Mouse (Mus musculus): Measurements from ENCODE around the gene Numa1. TPM values are rescaled to one million over a fixed set of nuclear protein-coding genes. Genes with fewer than 3 reads are reported as not detected.
"Not testable (repeated sequence)": the region's sequence is repeated elsewhere in the genome, so short reads cannot be mapped to it uniquely, and the experiment has no call there.

Gene Numa1
- total RNA-seq, 2 experiments from 2014 or later: 179 to 203 TPM

DNA sequence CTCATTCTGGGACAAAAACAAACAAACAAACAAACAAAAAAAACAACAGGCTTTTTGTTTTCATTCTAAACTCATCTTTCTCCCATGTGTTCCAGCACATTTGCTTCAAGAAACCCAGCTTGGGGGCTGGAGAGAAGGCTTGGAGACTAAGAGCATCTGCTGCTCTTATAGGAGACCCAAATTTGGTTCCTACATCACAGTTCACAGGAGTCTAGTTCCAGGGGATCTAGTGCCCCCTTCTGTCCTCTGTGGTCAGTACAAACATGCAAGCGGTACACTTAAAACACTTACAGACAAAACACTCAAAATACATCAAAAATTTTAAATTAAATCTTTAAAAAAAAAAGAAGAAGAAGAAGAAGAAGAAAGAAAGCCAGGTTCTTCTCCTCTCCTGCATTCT, 101.0 kb downstream of the Numa1 start:
- no peak for DNase-seq (ENCODE audit: low spot score in 2 of 2)

GRCm38 (mm10) chr7:102035534-102035933, 101.6 kb downstream of the Numa1 start:
- no peak for DNase-seq (ENCODE audit: low spot score in 2 of 2)

- no peak for DNase-seq (ENCODE audit: low spot score in 2 of 2)
Observed at GRCm38 (mm10) chr7:102037318-102037717, 103.4 kb downstream of the Numa1 start.

GRCm38 (mm10) chr7:102042314-102042713, 108.4 kb downstream of the Numa1 start:
- DNase-seq (ENCODE audit: low spot score in 2 of 2): no peak

DNA sequence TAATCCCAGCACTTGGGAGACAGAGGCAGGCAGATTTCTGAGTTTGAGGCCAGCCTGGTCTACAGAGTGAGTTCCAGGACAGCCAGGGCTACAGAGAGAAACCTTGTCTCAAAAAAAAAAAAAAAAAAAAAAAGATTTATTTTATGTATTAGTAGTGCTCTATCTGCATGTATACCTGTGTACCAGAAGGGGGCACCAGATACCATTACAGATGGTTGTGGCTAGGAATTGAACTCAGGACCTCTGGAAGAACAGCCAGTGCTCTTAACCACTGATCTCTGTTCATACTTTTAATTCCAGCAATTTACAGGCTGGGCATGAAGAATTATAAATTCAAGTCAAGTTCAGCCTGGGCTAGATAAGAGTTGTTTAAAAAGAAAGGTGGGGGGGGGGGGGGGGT, 114.6 kb downstream of the Numa1 start:
- not testable (repeated sequence) for DNase-seq (ENCODE audit: low spot score in 2 of 2)

DNA sequence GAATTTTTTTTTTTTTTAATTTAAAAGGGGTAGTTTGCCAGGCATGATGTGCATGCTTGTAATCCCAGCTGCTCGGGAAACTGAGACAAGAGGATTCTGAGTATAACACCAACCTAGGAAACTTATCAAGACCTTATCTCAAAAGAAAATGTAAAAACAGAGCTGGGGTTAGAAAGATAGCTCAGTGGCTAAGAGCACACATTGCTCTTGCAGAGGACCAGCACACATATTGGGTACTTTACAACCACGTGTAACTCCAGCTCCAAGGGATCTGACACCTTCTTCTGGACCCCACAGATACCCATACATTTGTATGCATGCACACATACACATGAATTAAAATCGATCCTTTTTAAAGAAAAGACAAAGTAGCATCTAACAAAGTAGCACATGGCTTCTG, 127.4 kb downstream of the Numa1 start:
- no peak for DNase-seq (ENCODE audit: low spot score in 2 of 2)

GRCm38 (mm10) chr7:102062203-102062602, 128.3 kb downstream of the Numa1 start:
- DNase-seq (ENCODE audit: low spot score in 2 of 2): no peak

DNA sequence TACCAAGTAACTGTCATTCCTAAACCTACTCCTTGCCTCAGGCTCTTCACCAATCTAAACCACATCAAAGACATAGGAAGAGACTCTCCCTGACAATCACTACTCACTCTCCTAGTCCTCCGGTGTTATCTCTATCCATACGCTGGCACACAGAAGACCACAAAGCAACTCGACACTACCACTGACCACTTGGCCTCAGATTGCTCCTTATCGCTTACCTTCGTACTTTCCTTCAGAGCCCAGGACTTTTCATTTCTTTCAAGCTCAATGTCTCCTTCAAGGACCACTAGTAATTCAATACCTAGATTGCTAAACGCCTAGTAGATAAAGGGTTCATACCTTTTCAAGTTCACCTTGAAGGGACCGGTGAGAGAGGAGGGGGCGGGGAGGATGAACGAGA, 130.0 kb downstream of the Numa1 start:
- DNase-seq (ENCODE audit: low spot score in 2 of 2): no peak

Other genes starting within 250 kb of the Numa1 start
- gene Phox2a, start 115.8 kb upstream of the Numa1 start, total RNA-seq (2021): 10 to 100 TPM; 56.2 to 66.9 TPM
- 100 to 1,000 TPM in 1 of 2 experiments, 10 to 100 TPM in 1; 89.5 to 100 TPM for gene Inppl1, start 95.9 kb upstream of the Numa1 start, total RNA-seq (2021)
- 1 to 10 TPM; 2.8 to 3.0 TPM for gene Folr2, start 76.9 kb upstream of the Numa1 start, total RNA-seq (2021)
- 10 to 100 TPM; 34.3 to 35.5 TPM for gene Anapc15, start 70.4 kb upstream of the Numa1 start, total RNA-seq (2021)
- gene Folr1, start 63.3 kb upstream of the Numa1 start, total RNA-seq (2021): 10 to 100 TPM in 1 of 2 experiments, 1 to 10 TPM in 1; 1.9 to 29.1 TPM
- gene Lamtor1, start 28.2 kb upstream of the Numa1 start, total RNA-seq (2021): 100 to 1,000 TPM; 101 to 116 TPM
- gene Tomt, start 27.8 kb upstream of the Numa1 start, total RNA-seq (2021): not detected
- gene Lrrc51, start 216 bp upstream of the Numa1 start, total RNA-seq (2021): 1 to 10 TPM; 6.1 to 8.3 TPM
- 10 to 100 TPM; 11.5 to 11.6 TPM for gene Il18bp, start 84.6 kb downstream of the Numa1 start, total RNA-seq (2021)
- 10 to 100 TPM; 31.9 to 33.3 TPM for gene Rnf121, start 131.4 kb downstream of the Numa1 start, total RNA-seq (2021)
- 10 to 100 TPM; 24.0 to 24.4 TPM for gene Xndc1, start 131.4 kb downstream of the Numa1 start, total RNA-seq (2021)
- gene Xntrpc, start 131.6 kb downstream of the Numa1 start, total RNA-seq (2021): 1 to 10 TPM; 2.1 to 2.4 TPM
- under 1 TPM; 0.17 to 0.28 TPM for gene Trpc2, start 149.0 kb downstream of the Numa1 start, total RNA-seq (2021)
- 1 to 10 TPM; 2.0 to 7.7 TPM for gene Art1, start 167.6 kb downstream of the Numa1 start, total RNA-seq (2021)
- under 1 TPM; 0.45 to 0.93 TPM for gene Art5, start 175.4 kb downstream of the Numa1 start, total RNA-seq (2021)
- not detected for gene Chrna10, start 182.7 kb downstream of the Numa1 start, total RNA-seq (2021)

All from adrenal gland, postnatal 4 days (tissue).